Mouse (Mus musculus) embryonic fibroblast, embryonic 13.5 days (primary cell): ENCODE data around the gene Nmb.
A peak's percentile ranks its signal among the peaks of the same experiment; 100 is the strongest.

Source experiments
- CTCF ChIP-seq: IDR thresholded peaks from 2 replicates; pipeline ENCODE4 v1.5.1; 2011; ENCODE audit warnings: mild to moderate bottlenecking, control low read depth, low read length, moderate library complexity, borderline replicate concordance; ENCODE audit not compliant: insufficient read depth
- POLR2A ChIP-seq: IDR thresholded peaks from 2 replicates; pipeline ENCODE4 v1.6.1; 2011; ENCODE audit warnings: low read depth, mild to moderate bottlenecking, control low read depth, low read length, moderate library complexity

- 0 out of 2 replicates have a peak, but pooled peaks have one; percentile 3 for TF ChIP-seq CTCF
- TF ChIP-seq POLR2A, result no peak
Measured at GRCm38 (mm10) chr7:80882830-80883505, 21.9 kb downstream of the Nmb start.
